Mouse (Mus musculus) hindbrain, embryonic 11.5 days (tissue): ENCODE measurements at regions not wholly inside any gene's neighbourhood (a gene's known extent, or its start where the extent isn't known, plus 50 kb on each side); places are given as distances from the start of the nearest gene placed in this dataset.

Experiments used
- ATAC-seq: fragments of 200-750 bp; cut with Nextera tagmentation; 2 replicates; pipeline ENCODE4 v1.8.0; 2017; ENCODE audit warnings: mild to moderate bottlenecking, moderate TSS enrichment, moderate library complexity; ENCODE audit not compliant: low FRiP score
- DNase-seq: peaks from one replicate; pipeline ENCODE4 v3.0.0-alpha.2; 2015; ENCODE audit warnings: low spot score
- H3K27ac ChIP-seq: fragments of 300-500 bp; sonication (generic); 2 replicates; pipeline ENCODE4 v1.5.1; 2014; ENCODE audit warnings: mild to moderate bottlenecking, low read depth, low read length
- H3K27me3 ChIP-seq: fragments of 300-500 bp; sonication (generic); 2 replicates; pipeline ENCODE4 v1.6.1; 2014; ENCODE audit warnings: mild to moderate bottlenecking, low read length, moderate library complexity, mixed read lengths; ENCODE audit not compliant: control insufficient read depth, insufficient read depth
- H3K36me3 ChIP-seq: fragments of 300-500 bp; sonication (generic); 2 replicates; pipeline ENCODE4 v1.6.1; 2014; ENCODE audit warnings: mild to moderate bottlenecking, low read length, moderate library complexity, mixed read lengths; ENCODE audit not compliant: control insufficient read depth, insufficient read depth
- H3K4me1 ChIP-seq: fragments of 300-500 bp; sonication (generic); replicated peaks from 2 replicates; pipeline ENCODE4 v1.6.1; 2014; ENCODE audit warnings: low read length, mixed read lengths; ENCODE audit not compliant: control insufficient read depth, insufficient read depth
- H3K4me2 ChIP-seq: fragments of 300-500 bp; sonication (generic); replicated peaks from 2 replicates; pipeline ENCODE4 v1.6.1; 2014; ENCODE audit warnings: mild to moderate bottlenecking, low read depth, low read length
- H3K4me3 ChIP-seq: fragments of 300-500 bp; sonication (generic); 2 replicates; pipeline ENCODE4 v1.5.1; 2014; ENCODE audit warnings: low read depth, low read length
- H3K9ac ChIP-seq: fragments of 300-500 bp; sonication (generic); 2 replicates; pipeline ENCODE4 v1.6.1; 2014; ENCODE audit warnings: low read depth, low read length
- H3K9me3 ChIP-seq: fragments of 300-500 bp; sonication (generic); 2 replicates; pipeline ENCODE4 v1.6.1; 2016; ENCODE audit warnings: low read length; ENCODE audit not compliant: control insufficient read depth
- WGBS: fragments of 180-500 bp; shearing (Covaris S2); extraction: QIAGEN DNeasy Blood & Tissue Kit; methylation state at CpG from one replicate; pipeline ENCODE4 v1.1.7; 2014; 5-methylcytosine and 5-hydroxymethylcytosine counted together

- no peaks in the 10 kb centered on the region; the same call in 1 of the 2 replicates for H3K27me3 ChIP-seq
- no peak overlapping the region for H3K27ac ChIP-seq
- WGBS, result 95% methylated on average over 3 of the region's 3 CpGs
- H3K36me3 ChIP-seq, result no peaks in the 10 kb centered on the region
- H3K9me3 ChIP-seq, result no peaks in the 10 kb centered on the region
- H3K9ac ChIP-seq, result no peak overlapping the region
- no peak for DNase-seq
- H3K4me1 ChIP-seq, result peaks cover 6% of the 10 kb centered on the region; the same call in 1 of the 2 replicates
- ATAC-seq, result no peak
- H3K4me2 ChIP-seq, result no peak overlapping the region
- H3K4me3 ChIP-seq, result no peak overlapping the region
Observed at GRCm38 (mm10) chr8:23567906-23568305, 1156.7 kb downstream of the Mrps31 start.

GRCm38 (mm10) chr8:23571338-23571737 lies 1154.3 kb downstream of the Adam3 start:
- no peak for ATAC-seq
- no peaks in the 10 kb centered on the region for H3K4me1 ChIP-seq
- 96% methylated on average over 1 of the region's 1 CpGs for WGBS

GRCm38 (mm10) chr8:23580106-23580505 lies 1145.5 kb downstream of the Adam3 start:
- H3K9me3 ChIP-seq, result no peaks in the 10 kb centered on the region
- no peaks in the 10 kb centered on the region for H3K4me1 ChIP-seq
- no peaks in the 10 kb centered on the region for H3K36me3 ChIP-seq
- no peak for ATAC-seq
- H3K4me3 ChIP-seq, result no peak overlapping the region
- no peak overlapping the region for H3K4me2 ChIP-seq
- H3K27me3 ChIP-seq, result no peaks in the 10 kb centered on the region
- no peak overlapping the region for H3K27ac ChIP-seq
- DNase-seq, result no peak
- 91% methylated on average over 4 of the region's 4 CpGs for WGBS
- H3K9ac ChIP-seq, result no peak overlapping the region

More at GRCm38 (mm10) chr8:23571338-23571737, 1154.3 kb downstream of the Adam3 start:
- DNase-seq, result no peak
- H3K9me3 ChIP-seq, result no peaks in the 10 kb centered on the region
- H3K4me3 ChIP-seq, result no peak overlapping the region
- no peak overlapping the region for H3K9ac ChIP-seq
- H3K36me3 ChIP-seq, result no peaks in the 10 kb centered on the region
- no peaks in the 10 kb centered on the region for H3K27me3 ChIP-seq
- H3K27ac ChIP-seq, result no peak overlapping the region
- H3K4me2 ChIP-seq, result no peak overlapping the region

GRCm38 (mm10) chr8:23580701-23581100 lies 1145.0 kb downstream of the Adam3 start:
- Histone ChIP-seq H3K4me3 (no peak overlapping the region), H3K27me3 (no peaks in the 10 kb centered on the region), H3K36me3 (no peaks in the 10 kb centered on the region), H3K9ac (no peak overlapping the region), H3K27ac (no peak overlapping the region), H3K4me2 (no peak overlapping the region), H3K9me3 (no peaks in the 10 kb centered on the region), H3K4me1 (no peaks in the 10 kb centered on the region)
- DNase-seq, result no peak
- WGBS, result 88% methylated on average over 2 of the region's 2 CpGs
- no peak for ATAC-seq
